In genomic region chr11:49243727-49244594, GRCm38 (mm10) we compare ENCODE assay signal across 7 mouse cellular contexts. TPM values are rescaled to one million over a fixed set of nuclear protein-coding genes. Genes with fewer than 3 reads are reported as not detected.
DNase-seq lines count a peak whose midpoint lies in the region; ATAC-seq lines count a peak whose summit lies in the region.

Mgat1 (plus strand) TSS chr11:49244191.

- whole genome bisulfite sequencing in midbrain, embryonic 10.5 days, result under 1% methylated on average over 58 of the region's 60 CpGs

- H3K4me3 ChIP-seq in midbrain, embryonic 10.5 days, result peak within 1 kb of the TSS; percentile 69

- no peaks in the 10 kb centered on the region for H3K9me3 ChIP-seq in midbrain, embryonic 10.5 days (replicated peaks)

- no peaks in the 10 kb centered on the region for H3K27me3 ChIP-seq in midbrain, embryonic 10.5 days (ENCODE audit: low read depth, poor library complexity, severe bottlenecking)

- peak; percentile 70 for ATAC-seq in inflammation-experienced regulatory T-cells, adult 6 months

- peak within 1 kb of the TSS; percentile 93 for H3K27ac ChIP-seq in midbrain, embryonic 10.5 days (replicated peaks)

- peaks cover 48% of the 10 kb centered on the region for H3K4me1 ChIP-seq in midbrain, embryonic 10.5 days

- peak; percentile 97 to 98 for DNase-seq in adrenal gland, adult (ENCODE audit: inconsistent age in 2 of 2, low spot score in 1 of 2)
- peak; percentile 97 for DNase-seq in embryo, embryonic 10 days (ENCODE audit: low spot score)
- DNase-seq in gastrocnemius, postnatal 14 days, result peak; percentile 95
- peak; percentile 90 to 94 for DNase-seq in left cerebral cortex, postnatal 25 days (ENCODE audit: low spot score in 2 of 2)
- peak; percentile 97 for DNase-seq in midbrain, embryonic 10.5 days (ENCODE audit: low spot score)
- peak; percentile 88 for DNase-seq in right cerebral cortex, postnatal 4 days

- intact Hi-C loops in gastrocnemius, postnatal 14 days (cut with DNase I; ENCODE audit: low total_unique reads), result no loop called here
- intact Hi-C loops in left cerebral cortex, postnatal 25 days (cut with DNase I), result loop anchor here (1.0 kb wide), 1 partner anchor 41 kb away; the partner anchor contains the start of gene Zfp62

- H3K36me3 ChIP-seq in midbrain, embryonic 10.5 days, result no peaks in the 10 kb centered on the region

RNA-seq across cellular contexts. Expression of gene Mgat1, which starts in this region (rescaled TPM):
- total RNA-seq in gastrocnemius, postnatal 14 days (2021), result 10 to 100 TPM; 35.7 to 39.5 TPM
- polyA plus RNA-seq in inflammation-experienced regulatory T-cells, adult 6 months (2017; shearing (Covaris generic)), result 10 to 100 TPM; 62.3 to 88.6 (median 70.5) TPM
- total RNA-seq in left cerebral cortex, postnatal 25 days (2021), result 10 to 100 TPM; 69.0 to 79.2 TPM
- polyA plus RNA-seq in midbrain, embryonic 10.5 days (2016; fragmentation: Nextera tagmentation; extraction: Ambion mirVana), result 41.2 and 42.2 TPM in 2 replicates

Comparison
In these comparisons a context has a peak if more than half of its experiments do, and no peak if none do; other contexts are left out.
1. Peak in every context shown above with its lines: DNase-seq, ATAC-seq, H3K4me3 ChIP-seq and H3K27ac ChIP-seq.